Mouse (Mus musculus) Patski (cell line): ENCODE measurements around the gene Ncoa1. TPM values are rescaled to one million over a fixed set of nuclear protein-coding genes. Genes with fewer than 3 reads are reported as not detected.

Experiments used
- ATAC-seq: fragments of 100-300 bp; one replicate; pipeline ENCODE4 v1.8.0; 2021
- CTCF ChIA-PET: fragments of 350-600 bp; sonication (Branson Sonifier 250); formaldehyde crosslinking; loops from one replicate; lab custom pipeline; 2022; ENCODE audit warnings: inconsistent platforms; lab: Charles Lee
- POLR2A ChIA-PET: fragments of 350-600 bp; sonication (Branson Sonifier 250); formaldehyde crosslinking; loops from one replicate; lab custom pipeline; 2022; ENCODE audit warnings: antibody characterized with exemption, inconsistent platforms; lab: Charles Lee
- DNase-seq: peaks from one replicate; pipeline ENCODE4 v3.0.0-alpha.2; 2011; ENCODE audit warnings: low read depth, low spot score
- H3K27me3 ChIP-seq: fragments of 371-371 bp; one replicate; pipeline ENCODE4 v1.5.1; 2021
- CTCF ChIP-seq: fragments of 100-300 bp; IDR thresholded peaks from one replicate; pipeline ENCODE4 v1.5.1; 2021
- in situ Hi-C: fragments of 300-500 bp; cut with MboI; formaldehyde crosslinking; loops from 3 replicates; pipeline ENCODE4 v1.11.1; 2018; ENCODE audit warnings: low pct_unique_long_range_greater_than_20kb, mixed read lengths
- polyA plus RNA-seq: library from polyadenylated mRNA; unstranded; gene quantifications from one replicate; pipeline ENCODE4 v1.2.3, GENCODE M21; 2021

The Ncoa1 gene
- polyA plus RNA-seq = 21.9 TPM

GRCm38 (mm10) chr12:4476832-4477671, at the start of gene Ncoa1:
Gene Ncoa1, minus strand, starts transcription at chr12:4477182.
- ATAC-seq (peak; percentile 78), DNase-seq (no peak)
- CTCF ChIA-PET = no interaction called here
- H3K27me3 ChIP-seq = no peaks in the 10 kb centered on the region
- POLR2A ChIA-PET = no interaction called here
- in situ Hi-C loops = no loop called here
- TF ChIP-seq CTCF = peak; percentile 64

DNA sequence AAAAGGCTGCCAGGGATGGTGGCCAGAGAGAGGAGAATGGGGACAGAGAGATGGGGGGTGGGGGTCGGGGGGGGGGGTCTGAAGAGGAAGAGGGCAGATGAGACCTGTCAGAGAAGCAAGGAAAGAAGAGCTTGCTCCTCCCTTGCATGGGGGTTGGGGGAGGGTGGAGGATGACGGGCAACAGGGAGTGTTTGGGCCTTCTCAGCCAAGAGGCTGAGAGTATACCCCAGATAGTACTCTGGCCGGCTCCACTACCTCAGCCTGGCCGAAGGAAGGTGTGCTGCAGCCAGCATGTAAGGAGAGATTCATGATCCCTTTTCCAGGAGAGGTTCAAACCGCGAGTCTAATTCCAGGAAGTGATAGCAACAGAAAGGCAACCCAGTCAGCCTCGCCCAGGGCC, 47.6 kb upstream of the Ncoa1 start:
- ATAC-seq = no peak
- no peak for DNase-seq
- CTCF ChIA-PET = no interaction called here
- H3K27me3 ChIP-seq = peaks cover 17% of the 10 kb centered on the region
- TF ChIP-seq CTCF = no peak
- POLR2A ChIA-PET = no interaction called here
- in situ Hi-C loops = no loop called here

- POLR2A ChIA-PET = no interaction called here
- in situ Hi-C loops = no loop called here
- peaks cover 13% of the 10 kb centered on the region for H3K27me3 ChIP-seq
- no peak for TF ChIP-seq CTCF
- DNase-seq (no peak), ATAC-seq (no peak)
- CTCF ChIA-PET = no interaction called here
Observed at GRCm38 (mm10) chr12:4523688-4524298, 46.8 kb upstream of the Ncoa1 start.

DNA sequence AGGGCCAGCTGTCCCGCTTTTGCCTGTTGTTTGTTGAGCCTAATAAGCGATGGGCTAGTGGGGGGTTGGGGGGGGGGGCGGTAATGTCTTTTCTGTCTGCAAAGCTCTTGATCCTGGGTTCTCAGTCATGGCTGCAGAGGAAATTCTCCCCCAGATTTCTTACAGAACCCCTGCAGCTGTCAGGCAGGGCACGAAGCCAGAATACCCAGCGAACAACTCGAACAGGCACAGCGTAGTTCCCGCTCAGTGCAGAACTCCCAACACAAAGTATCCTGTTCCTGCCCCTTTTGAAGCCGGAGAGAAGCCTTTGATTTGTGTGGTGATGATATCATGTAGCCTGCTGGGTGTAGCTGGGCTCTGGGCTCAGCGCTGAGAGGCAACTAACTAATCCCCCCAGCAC, 46.2 kb upstream of the Ncoa1 start:
- POLR2A ChIA-PET = no interaction called here
- no peak for ATAC-seq
- in situ Hi-C loops = no loop called here
- DNase-seq = no peak
- CTCF ChIA-PET = no interaction called here
- peaks cover 13% of the 10 kb centered on the region for H3K27me3 ChIP-seq
- no peak for TF ChIP-seq CTCF

DNA sequence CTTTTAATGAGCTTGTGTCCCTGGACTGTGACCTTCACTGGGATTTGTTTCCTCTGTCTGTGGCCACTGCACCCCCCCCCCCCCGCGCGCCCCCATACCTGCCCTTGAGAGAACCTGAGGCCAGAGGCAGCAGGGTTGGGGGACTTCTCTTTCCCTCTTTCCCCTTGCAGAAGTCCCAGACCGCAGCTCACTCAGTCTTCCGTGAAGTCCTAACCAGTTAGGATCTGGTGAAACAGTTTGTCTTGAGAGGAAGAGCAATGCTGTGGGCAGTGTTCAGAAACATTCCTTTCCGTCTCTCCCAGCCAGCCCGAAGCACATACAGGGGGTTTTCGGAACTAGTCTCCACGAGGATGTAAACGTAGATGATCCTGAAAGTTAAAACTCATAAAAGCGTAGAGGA, 42.0 kb upstream of the Ncoa1 start:
- ATAC-seq (no peak), DNase-seq (no peak)
- peaks cover 13% of the 10 kb centered on the region for H3K27me3 ChIP-seq
- in situ Hi-C loops = no loop called here
- no peak for TF ChIP-seq CTCF
- POLR2A ChIA-PET = no interaction called here
- CTCF ChIA-PET = interaction anchor here (1.1 kb wide), 1 partner anchor 11 kb away, joined by 3 read pairs; no protein-coding TSS in a partner anchor

DNA sequence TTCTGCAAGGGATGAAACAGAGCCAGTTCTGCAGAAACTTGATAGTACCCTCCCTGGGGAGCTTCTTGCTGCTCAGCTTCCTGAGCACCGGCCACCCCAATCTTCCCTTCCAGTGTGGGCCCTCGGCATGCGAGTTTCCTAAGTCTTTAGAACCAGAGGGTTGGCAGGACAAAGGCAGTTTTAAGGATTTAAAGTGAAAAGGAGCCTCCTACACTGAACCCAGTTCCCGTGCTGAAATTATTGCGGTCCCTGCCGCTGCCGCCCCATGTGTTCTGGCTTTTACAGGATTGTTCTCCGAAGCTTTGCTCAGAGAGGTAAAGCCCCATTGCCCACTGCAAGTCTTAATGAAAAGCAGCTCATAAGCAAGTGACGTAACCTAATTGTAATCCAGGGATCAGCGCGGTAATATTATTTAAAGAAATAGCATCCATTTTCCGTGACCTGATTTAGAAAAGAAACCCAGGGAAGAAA, 32.6 kb upstream of the Ncoa1 start:
- in situ Hi-C loops = no loop called here
- no peaks in the 10 kb centered on the region for H3K27me3 ChIP-seq
- ChIA-PET POLR2A (no interaction called here), CTCF (interaction anchor here (1.4 kb wide), 1 partner anchor 20 kb away, joined by 3 read pairs; no protein-coding TSS in a partner anchor)
- no peak for TF ChIP-seq CTCF
- DNase-seq (no peak), ATAC-seq (no peak)

DNA sequence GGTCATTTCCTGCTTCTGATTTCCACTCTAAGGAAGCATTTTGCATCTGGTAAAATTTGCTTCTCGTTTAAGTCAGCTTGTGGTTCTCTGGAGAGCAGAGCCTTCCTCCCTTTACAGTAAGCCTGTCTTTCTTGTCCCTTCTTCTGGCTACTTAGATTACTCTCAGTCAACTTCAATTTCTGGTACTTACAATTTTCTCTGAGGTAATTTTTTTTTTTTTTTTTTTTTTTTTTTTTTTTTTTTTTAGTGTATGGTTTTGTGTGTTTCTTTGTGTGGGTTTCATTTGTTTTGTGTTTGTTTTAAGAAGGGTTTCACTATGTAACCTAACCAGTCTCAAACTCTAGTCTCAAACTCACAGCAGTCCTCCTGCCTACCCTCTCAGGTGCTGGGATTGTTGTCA, 31.2 kb upstream of the Ncoa1 start:
- no peaks in the 10 kb centered on the region for H3K27me3 ChIP-seq
- ChIA-PET POLR2A (no interaction called here), CTCF (interaction anchor here (0.8 to 1.2 kb wide), 2 partner anchors 11 to 25 kb away, joined by 3 read pairs; no protein-coding TSS in a partner anchor)
- no peak for ATAC-seq
- TF ChIP-seq CTCF = no peak
- DNase-seq = no peak
- in situ Hi-C loops = no loop called here

DNA sequence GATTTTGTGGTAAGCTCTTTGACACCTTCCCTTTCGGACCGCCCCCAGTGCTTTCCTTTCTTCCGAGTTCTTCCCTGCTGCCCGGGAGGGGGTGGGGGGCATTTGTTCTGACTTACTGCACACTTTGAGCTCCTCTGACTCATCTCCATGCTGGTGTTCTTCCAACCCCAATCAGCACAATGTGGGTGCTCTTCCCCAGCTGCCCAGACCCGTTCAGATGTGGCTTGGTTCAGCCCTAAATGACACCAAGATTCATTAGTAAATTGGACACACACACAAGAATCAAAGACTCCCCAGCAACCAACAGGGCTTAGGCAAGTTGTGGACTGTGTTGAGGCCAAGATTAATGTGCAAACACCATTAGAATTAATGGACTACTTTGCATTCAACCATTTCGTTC, 30.5 kb upstream of the Ncoa1 start:
- in situ Hi-C loops = no loop called here
- ATAC-seq = peak; percentile 60
- no peaks in the 10 kb centered on the region for H3K27me3 ChIP-seq
- POLR2A ChIA-PET = interaction anchor here (1.4 kb wide), 1 partner anchor 21 kb away, joined by 3 read pairs; no protein-coding TSS in a partner anchor
- DNase-seq = peak; percentile 25
- CTCF ChIA-PET = interaction anchor here (0.8 to 1.2 kb wide), 2 partner anchors 12 to 24 kb away, joined by 3 read pairs; no protein-coding TSS in a partner anchor
- no peak for TF ChIP-seq CTCF

- no peak for DNase-seq
- no peak for ATAC-seq
- in situ Hi-C loops = no loop called here
- TF ChIP-seq CTCF = no peak
- POLR2A ChIA-PET = interaction anchor here (1.4 kb wide), 1 partner anchor 20 kb away, joined by 3 read pairs; no protein-coding TSS in a partner anchor
- no peaks in the 10 kb centered on the region for H3K27me3 ChIP-seq
- CTCF ChIA-PET = interaction anchor here (1.2 kb wide), 1 partner anchor 12 kb away, joined by 3 read pairs; no protein-coding TSS in a partner anchor
Observed at GRCm38 (mm10) chr12:4506810-4507430, 29.9 kb upstream of the Ncoa1 start.

- ChIA-PET POLR2A (no interaction called here), CTCF (no interaction called here)
- H3K27me3 ChIP-seq = no peaks in the 10 kb centered on the region
- ATAC-seq (no peak), DNase-seq (no peak)
- no peak for TF ChIP-seq CTCF
- in situ Hi-C loops = no loop called here
Observed at GRCm38 (mm10) chr12:4505298-4505697, 28.3 kb upstream of the Ncoa1 start.
